Mouse (Mus musculus) inflammation-experienced regulatory T-cells, adult 6 months (primary cell): ENCODE data around the gene Simc1. TPM values are rescaled to one million over a fixed set of nuclear protein-coding genes. Genes with fewer than 3 reads are reported as not detected.
A peak's percentile ranks its signal among the peaks of the same experiment; 100 is the strongest.
"Not testable (repeated sequence)": the region's sequence is repeated elsewhere in the genome, so short reads cannot be mapped to it uniquely, and the experiment has no call there.

Experiments
- ATAC-seq: one replicate; pipeline ENCODE4 v1.8.0; 2017
- polyA plus RNA-seq, 3 experiments: library from polyadenylated mRNA; unstranded; fragments of 100-300 nt; shearing (Covaris generic); gene quantifications; one replicate each; pipeline ENCODE4 v1.2.1; 2017

Gene Simc1
- polyA plus RNA-seq = 10 to 100 TPM in 2 of 3 experiments, 1 to 10 TPM in 1; 4.9 to 10.6 (median 10.0) TPM

DNA sequence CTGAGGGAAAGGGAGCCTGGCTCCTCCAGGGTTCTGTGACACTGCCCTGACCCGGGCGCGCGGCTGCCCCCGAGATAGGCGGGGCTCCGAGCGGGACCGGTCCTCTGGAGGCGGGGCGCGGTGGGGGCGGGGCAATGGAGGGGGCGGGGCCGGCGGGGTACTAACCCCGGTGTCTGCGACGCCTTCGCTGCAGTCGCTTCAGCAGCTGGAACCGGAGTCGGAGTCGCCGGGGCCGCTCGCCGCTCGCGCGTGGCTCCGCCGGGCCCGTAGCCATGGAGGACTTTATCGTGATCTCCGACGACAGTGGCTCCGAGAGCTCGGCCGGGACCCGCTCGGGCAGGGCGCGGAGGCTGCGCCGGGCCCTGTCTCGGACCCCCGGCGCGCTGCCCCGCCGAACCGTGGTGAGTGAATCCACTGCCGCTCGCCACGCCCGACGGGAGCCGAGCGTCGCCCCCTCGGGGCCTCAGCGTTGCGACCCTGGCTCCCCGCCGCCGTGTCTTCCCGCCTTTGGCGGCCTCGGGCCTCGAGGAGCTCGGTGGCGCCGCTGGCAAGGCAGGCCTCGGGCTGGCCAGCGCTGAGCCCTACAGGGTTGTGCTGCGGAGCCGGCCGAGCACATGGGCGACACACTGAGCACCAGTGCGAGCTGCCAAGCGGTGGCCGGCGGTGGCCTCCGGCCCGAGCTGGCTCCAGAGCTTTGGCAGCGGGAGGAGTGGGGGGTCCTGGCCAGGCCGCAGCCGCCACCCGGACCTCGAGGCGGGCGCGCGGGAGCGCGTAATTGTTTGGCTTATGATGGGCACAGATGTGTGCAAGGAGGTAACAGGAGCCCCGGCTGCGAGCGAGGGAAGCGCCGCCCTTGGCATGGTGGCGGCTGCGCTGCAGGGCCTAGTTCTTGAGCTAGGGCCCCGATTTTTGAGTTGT lies at the start of gene Simc1:
Gene Simc1, plus strand, starts transcription at position 176 of the 918 bp plus-strand sequence.
- ATAC-seq = peak; percentile 75

DNA sequence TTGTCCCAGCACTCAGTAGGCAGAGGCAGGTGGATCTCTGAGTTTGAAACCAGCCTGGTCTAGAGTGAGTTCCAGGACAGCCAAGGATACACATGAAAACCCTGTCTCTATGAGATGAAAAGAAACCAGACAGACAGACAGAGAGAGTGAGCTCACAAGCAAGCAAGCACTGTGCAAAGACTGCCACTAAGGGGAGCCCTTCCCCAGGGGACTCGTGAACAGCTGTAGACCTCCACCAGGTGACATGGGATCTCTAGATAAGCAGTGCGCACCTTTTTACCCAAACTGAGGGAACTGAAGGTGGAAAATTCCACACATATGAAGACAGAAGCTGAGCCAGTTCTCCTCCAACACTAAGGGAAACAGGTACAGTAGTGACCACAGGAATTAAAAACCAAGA lies 46.5 kb upstream of the Simc1 start:
- no peak for ATAC-seq

DNA sequence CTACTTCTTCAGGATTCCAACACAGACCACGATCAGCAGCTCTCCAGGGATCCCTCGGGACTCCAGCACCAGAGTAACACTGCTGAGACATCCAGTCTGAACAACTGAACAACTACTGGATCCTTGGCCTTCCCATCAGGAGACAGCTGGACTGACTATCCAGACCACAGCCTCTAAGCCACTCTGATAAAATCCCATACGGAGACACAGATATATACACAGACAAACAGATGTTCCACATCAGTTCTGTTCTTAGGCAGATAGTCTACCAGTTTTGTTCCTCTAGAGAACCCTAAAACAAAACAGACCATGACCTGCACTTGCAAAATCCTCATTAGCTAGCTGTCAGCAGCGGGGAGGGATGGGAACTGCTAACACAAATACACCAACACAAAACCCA lies 44.3 kb upstream of the Simc1 start:
- ATAC-seq = no peak

DNA sequence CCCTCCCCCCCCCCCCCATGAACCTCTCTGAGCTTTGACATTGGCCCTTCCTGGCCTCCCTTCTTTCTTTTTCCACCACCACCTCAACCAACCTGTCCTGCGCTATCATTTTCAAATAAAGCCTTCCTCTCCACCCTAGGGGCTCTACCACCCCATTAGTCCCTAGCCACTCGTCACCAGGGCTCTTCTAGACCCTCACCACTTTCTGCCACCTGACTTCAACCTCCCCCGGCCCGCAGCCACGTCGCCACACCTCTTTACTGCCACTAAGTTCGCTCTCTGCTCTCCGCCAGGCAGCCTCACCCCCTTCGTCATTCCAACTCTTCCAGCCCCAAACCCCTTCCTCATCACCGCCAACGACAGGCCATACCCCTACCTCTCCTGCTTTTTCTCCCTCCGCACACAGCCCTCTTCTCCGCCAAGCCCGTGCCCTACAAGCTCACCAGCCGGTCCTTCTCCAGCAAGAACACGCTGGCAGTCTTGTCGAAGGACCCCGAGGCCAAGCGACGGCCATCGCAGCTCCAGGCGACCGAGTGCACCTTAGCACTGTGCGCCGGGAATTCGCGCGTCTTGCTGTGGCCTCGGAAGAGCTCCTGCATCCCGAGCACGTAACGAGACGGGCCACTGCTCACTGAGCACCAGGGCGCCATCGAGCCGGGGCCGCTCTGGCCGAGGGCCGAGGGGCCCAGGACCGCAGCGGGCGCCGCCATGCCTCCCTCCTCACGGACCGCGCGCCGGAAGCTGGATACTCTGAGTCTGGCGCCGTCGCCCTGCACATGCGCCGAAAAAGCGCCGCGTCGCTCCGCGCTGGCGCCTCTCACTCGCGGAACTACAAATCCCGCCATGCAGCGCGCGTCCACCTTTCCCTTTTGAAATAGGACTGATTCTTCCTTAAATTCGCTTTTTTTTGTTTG lies 35.2 kb upstream of the Simc1 start, which contains the start of gene Thoc3:
Gene Thoc3, minus strand, starts transcription at position 752 of the 914 bp plus-strand sequence.
- ATAC-seq = peak; percentile 98

DNA sequence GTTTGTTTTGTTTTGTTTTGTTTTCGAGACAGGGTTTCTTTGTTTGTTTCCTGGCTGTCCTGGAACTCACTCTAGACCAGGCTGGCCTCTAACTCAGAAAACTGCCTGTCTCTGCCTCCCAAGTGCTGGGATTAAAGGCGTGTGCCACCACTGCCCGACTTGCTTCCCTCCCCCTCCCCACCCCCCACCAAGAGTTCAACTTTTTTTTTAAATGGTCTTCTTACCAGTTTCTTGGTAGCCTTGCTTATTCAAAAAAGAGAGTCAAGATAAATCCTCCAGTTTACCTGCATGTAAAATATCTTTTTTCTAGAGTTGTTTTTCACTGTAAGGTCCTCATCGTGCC lies 34.6 kb upstream of the Simc1 start:
- peak; percentile 36 for ATAC-seq

DNA sequence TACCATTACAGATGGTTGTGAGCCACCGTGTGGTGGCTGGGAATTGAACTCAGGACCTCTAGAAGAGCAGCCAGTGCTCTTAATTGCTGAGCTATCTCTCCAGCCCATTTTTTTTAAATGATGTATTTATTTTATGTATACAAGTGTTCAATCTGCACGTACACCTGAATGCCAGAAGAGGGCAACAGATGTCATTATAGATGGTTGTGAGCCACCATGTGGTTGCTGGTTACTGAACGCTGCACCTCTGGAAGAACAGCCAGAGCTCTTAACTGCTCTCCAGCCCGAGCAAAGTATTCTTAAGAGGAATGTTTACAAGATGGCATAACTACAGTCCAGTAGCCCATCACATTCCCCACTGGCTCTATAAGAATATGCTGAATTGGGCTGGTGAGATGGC lies 31.6 kb upstream of the Simc1 start:
- ATAC-seq = no peak

DNA sequence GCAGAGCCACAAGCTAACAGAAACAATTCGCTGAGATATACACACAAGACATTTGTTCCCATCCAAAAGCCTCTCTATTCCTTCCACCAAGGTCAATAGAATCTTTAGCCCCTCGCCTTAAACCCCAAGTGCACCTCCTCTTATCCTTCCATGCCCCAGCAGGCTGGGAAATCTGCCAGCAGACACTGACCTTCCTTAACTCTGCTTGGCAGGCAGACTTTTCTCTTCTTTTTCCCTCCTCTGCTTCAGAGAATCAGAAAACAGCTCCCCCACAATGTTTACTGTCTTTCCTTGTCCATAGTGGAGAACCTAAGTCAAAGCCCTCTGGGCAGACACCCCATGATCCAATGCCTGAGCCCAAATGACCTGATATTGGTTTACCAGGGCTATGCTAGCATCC lies 28.6 kb upstream of the Simc1 start:
- no peak for ATAC-seq

DNA sequence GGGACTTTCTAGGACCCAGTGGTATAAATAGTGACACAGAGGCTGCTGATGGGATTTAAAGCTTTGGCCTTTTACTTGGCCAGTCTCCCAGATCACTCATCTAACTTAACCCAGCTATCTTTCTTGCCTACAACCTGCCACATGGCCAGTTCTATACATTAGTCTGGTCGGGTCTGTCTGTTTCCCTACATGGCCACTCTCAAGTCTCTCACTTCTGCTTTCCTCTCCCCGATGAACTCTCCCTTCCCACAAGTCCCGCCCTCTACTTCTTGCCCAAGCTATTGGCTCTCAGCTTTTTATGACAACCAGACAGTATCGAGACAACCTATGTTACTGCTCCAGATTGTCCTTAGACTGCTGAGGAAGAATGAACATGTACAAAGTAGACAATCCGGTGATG lies 27.9 kb upstream of the Simc1 start:
- no peak for ATAC-seq

DNA sequence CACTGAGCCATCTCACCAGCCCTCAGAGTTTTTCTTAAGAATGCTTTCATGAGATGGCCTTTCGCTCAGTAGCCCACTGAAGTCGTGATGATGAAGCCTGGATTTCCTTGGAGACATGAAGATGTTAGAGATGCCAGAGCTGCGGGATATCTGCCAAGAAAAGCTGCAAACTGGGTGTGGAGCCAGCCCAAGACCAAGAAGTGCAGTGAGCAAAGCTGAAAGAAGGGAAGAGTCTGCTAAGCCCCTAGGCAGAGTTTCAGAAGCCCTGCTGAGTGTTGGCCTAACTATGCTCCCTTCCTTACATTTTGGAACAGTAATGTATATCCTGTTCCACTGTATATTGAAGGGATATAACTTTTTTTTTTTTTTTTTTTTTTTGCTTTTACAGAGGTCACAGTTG lies 24.3 kb upstream of the Simc1 start:
- no peak for ATAC-seq

DNA sequence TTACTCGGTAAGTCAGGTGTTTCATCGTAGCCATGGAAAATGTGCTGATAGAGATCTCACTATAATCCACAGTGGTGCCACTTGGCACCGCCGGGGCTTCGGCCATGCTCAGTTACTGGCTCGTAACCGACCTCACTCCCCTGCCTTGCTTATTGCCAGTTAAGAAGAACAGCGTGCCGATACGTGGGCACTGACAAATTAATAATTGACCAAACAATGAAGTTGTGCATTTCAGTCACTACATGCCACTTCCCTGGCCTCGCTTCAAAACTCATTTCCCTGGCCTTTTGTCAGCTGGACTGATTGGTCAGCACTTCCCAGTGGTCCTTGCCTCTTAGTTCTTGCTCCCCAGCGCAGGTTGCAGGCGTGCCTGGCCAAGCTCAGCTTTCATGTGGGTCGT lies 22.1 kb upstream of the Simc1 start:
- ATAC-seq = no peak

DNA sequence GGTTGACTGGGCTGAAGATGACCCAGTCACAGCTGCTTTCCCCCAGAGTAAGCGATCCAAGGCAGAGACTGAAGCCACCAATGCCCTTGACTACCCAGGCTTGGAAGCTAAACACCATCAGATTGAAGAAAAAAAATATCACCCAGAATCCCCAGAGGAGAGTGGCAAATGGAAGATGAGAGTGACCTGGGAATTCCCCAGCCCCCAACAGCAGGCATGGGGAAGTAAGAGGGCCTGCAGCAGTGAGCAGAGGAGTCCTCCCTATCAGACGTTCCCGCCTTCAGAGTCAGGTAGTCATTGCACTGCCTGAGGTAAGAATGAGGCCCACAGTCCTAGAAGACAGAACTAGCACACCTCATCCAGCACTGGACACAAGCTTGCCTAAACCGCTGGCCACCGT lies 13.2 kb upstream of the Simc1 start:
- no peak for ATAC-seq

DNA sequence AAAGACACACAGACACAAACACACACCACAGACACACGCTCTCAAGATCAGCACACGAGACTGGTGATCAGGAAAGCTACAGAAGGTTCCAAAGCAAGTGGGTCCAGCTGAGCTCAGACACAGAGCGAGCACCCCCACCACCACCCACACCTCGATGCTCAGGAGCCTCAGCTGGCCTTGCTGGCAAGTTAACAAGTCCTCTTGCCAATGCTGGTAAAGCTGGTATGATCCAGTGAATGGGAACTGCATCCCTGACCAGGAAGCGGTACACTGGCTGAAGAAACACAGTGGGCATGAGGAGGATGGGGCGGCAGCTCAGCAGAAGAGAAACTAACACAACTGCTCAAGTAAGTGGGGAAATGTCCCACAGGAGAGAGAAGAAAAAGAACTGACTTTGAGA lies 12.2 kb upstream of the Simc1 start:
- no peak for ATAC-seq

DNA sequence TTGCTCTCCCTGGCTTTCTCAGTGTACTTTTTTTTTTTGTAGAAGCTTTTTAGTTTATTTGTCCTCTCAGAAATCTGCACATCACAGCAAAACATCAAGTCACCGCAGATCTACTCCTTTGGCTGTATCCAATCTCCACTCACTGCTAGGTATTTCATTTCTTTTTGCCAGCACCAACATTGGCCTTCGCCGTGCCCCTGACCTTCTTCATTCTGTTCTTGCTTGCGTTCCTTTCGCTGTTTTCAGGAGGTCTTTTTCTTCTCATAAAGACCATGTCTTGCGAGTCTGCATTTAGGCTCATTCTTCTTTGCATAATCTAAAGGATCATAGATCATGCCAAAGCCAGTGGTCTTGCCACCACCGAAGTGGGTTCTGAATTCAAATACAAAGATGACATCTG lies 4.0 kb upstream of the Simc1 start:
- ATAC-seq = not testable (repeated sequence)

DNA sequence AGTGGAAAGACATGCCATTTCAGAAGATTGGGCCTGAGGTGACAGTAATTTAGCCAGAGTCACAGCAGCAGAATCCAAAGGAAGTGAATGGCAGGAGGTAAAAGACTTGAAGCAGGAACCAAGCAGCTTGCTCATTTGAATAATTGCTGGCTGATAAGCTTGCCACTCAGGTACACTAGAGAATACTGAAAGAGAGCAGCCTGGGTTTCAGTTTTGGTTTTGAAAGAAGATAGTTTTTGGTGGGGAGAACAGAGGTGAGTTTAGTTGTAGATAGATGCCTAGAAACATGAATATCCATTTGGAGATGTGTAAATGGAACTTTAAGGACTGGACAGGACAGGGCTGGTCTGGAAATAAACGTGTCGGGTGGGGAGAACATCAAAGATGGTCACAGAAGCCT lies 2.2 kb upstream of the Simc1 start:
- peak; percentile 60 for ATAC-seq

DNA sequence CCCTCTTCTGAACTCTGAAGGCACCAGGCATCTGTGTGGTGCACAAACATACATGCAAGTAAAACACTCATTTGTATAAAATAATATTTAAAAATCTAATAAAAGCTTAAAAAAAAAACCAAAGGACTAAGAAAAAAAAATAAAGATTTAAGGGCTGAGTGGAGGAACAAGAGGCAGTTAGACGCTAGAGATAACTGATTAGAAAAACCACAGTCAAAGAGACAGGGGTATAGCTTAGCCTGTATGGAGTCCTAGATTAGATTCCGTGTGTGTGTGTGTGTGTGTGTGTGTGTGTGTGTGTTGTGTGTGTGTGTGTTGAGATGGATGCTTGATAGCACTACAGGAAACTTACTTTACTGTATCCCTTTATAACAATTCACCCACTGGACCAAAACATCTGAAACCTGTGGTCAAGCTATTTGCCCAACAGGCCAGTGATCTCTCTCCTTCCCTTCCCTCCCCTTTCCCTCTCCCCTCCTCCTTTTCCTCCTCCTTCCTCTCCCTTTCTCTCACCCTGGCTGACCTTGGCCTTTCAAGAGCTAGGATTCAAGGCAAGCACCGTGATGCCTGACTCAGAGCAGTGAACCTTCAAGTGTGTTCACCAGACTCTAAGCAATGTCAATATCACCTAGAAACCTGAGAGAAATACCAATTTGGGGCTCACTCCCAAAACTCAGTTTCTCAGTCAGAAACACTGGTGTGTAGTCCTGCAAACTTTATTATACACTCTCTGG lies 1.5 kb upstream of the Simc1 start:
- ATAC-seq = no peak

DNA sequence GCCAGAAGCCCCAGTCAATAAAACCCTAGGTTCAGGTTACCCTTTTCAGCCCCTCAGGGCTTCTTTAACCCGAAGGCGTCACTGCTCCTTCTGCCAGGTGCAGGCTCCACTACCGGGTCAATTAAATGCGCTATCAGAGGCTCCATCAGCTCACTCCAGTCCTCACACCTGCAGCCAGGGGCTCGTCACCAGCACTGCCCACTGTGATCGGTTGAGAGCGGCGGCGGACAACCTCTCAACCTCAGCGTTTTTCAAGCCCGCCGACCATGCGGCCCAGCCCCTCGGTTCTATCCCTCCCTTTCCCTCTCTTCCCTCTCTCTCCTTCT lies 338 bp upstream of the Simc1 start:
- peak; percentile 14 for ATAC-seq

DNA sequence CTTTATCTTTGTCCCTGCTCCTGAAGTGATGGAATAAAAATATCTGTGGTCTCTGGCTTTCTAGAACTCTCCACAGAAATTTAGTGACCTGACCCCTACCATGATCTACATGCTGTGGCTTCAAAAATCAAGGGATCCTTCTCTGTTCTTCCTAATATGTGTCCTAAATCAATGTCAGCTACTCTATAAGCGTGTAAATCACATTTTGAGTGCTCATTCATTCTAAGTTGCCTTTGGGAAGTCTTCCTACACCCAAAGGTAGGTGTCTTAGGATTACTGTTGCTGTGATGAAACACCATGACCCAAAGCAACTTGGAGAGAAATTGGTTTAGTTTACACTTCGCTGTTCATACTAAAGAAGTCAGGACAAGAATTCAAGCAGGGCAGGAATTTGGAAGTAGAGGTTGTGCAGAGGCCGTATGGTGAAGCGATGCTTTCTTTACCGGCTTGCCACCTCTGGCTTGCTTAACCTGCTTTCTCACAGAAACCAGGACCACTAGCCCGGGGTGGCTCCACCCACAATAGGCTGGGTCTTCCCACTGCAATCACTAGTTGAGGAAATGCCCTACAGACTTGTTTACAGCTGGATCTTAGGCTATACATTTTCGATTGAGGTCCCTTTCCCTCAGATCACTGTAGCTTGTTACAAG lies 1.2 kb downstream of the Simc1 start:
- no peak for ATAC-seq

DNA sequence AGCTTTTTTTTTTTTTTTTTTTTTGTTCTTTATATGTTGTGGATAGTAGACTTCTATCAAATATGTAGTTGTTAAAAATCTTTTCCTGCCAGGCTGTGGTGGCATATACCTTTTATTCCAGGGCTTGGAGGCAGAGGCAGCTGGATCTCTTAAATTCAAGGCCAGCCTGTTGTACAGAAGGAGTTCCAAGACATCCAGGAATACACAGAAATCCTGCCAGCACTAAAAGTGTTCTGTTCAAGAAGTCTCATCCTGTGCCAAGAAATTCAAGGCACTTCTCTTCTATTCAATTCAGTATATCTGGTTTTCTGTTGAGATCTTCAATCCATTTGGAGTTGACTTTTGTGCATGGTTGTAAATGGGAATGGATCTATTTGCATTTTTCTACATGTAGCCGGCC lies 2.3 kb downstream of the Simc1 start:
- ATAC-seq = no peak

DNA sequence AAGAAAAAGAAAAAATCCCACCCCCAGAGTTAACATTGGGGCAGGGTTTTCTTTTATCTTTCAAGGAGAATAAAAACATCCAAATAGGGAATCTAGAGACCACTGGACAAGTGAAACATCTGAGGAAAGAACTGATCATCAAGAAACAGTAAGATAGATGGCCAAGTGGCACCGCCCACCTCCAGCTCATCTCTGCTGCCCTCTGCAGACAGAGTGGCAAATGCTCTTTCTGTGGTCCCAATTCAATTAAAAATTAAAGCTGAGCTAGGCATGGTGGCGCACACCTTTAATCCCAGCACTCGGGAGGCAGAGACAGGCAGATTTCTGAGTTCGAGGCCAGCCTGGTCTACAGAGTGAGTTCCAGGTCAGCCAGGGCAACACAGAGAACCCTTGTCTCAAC lies 16.6 kb downstream of the Simc1 start:
- peak; percentile 48 for ATAC-seq

DNA sequence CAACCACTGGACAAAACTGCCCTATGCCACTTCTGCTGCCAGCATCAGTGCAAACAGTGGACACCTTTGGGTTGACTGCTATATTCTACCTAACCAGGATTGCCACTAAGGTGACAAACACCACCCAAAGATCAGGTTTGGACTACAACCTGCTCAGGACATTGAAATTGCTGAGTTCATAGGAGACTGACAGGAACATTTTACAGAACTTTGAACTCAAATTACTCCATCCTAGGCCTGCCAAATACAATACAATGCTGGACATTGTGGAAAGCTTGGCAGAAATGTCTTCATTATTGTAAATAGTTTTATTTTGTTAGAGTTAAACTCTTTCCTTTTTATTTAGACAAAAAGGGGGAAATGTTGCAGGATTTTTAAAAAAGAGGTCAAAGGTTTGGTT lies 17.6 kb downstream of the Simc1 start:
- no peak for ATAC-seq

DNA sequence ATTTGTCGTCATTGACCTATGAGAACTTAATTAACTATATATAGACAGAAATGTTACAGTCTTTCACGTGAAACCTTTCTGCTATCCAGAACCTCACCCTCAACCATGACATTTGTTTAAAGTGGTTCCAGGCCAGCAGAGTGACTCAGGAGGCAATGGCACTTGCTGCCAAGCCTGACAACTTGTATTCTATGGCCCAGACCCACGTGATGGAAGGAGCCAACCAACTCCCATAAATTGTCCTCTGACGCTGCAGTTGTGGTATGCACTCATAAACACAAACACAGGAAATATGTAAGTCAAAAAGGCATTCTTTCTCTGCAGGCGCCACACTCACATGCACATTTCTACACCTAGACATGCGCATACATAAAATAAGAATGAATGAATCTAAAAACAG lies 23.6 kb downstream of the Simc1 start:
- no peak for ATAC-seq

DNA sequence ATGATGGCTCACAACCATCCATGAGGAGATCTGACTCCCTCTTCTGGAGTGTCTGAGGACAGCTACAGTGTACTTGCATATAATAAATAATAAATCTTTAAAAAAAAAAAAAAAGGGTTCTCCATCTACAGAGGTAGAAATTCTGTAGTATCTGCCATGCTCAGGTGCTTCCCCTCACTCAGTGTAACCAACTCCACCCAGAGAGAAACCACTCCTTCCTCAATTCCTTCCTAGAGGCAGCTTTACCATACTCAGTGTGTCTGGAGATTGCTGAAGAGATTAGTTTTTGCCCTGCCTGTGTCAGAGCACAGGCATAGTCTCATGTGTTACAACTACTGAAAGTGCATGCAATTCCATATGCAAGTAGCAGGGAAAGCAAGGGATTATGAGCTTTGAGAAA lies 28.6 kb downstream of the Simc1 start:
- no peak for ATAC-seq

DNA sequence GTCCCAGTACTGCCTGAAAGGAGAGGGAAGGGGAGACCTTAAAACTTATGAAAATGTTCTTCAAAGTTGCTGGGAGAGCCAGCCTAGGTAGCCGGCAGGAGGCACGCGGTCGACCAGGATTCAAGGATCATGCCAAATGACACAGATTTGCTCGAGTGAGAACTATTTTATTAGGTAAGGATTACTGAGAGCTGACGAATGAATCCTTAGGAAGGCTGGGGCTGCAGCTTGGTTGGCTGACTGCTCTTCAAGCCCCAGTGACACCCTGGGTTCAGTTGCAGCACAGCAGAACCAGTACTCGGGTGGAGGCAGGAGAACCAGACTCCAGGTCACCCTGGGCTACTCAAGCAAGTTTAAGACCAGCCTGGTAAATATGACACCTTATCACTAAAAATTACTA lies 44.5 kb downstream of the Simc1 start:
- no peak for ATAC-seq
